Mouse (Mus musculus) gastrocnemius, postnatal 10 days (tissue): ENCODE data around the gene Pacrg. TPM values are rescaled to one million over a fixed set of nuclear protein-coding genes. Genes with fewer than 3 reads are reported as not detected.

Experiments
- DNase-seq: peaks from one replicate; pipeline ENCODE4 v3.0.0; 2021; ENCODE audit warnings: mixed read lengths
- total RNA-seq, 2 experiments: library from RNA; stranded (reverse); gene quantifications; 2 replicates each; pipeline ENCODE4 v1.2.3; 2021

The Pacrg gene
- total RNA-seq, 2 experiments from 2014 or later, result 1.9 to 2.1 TPM

- no peak for DNase-seq
Observed at GRCm38 (mm10) chr17:10406311-10406710, 433.8 kb downstream of the Pacrg start.

- no peak for DNase-seq
Observed at GRCm38 (mm10) chr17:10405906-10406305, 434.2 kb downstream of the Pacrg start.

GRCm38 (mm10) chr17:10403186-10403585 is 436.9 kb downstream of the Pacrg start:
- no peak for DNase-seq

- no peak for DNase-seq
Observed at GRCm38 (mm10) chr17:10402064-10402640, 438.0 kb downstream of the Pacrg start.

GRCm38 (mm10) chr17:10401529-10401928 is 438.6 kb downstream of the Pacrg start:
- DNase-seq, result no peak

- no peak for DNase-seq
Observed at GRCm38 (mm10) chr17:10399706-10400105, 440.4 kb downstream of the Pacrg start.

- no peak for DNase-seq
Observed at GRCm38 (mm10) chr17:10398871-10399270, 441.2 kb downstream of the Pacrg start.

- no peak for DNase-seq
Observed at GRCm38 (mm10) chr17:10397924-10398627, 442.0 kb downstream of the Pacrg start.

- no peak for DNase-seq
Observed at GRCm38 (mm10) chr17:10397336-10397735, 442.8 kb downstream of the Pacrg start.

- DNase-seq, result no peak
Observed at GRCm38 (mm10) chr17:10396863-10397262, 443.2 kb downstream of the Pacrg start.

GRCm38 (mm10) chr17:10394855-10395254 is 445.3 kb downstream of the Pacrg start:
- DNase-seq, result no peak

- no peak for DNase-seq
Observed at GRCm38 (mm10) chr17:10393766-10394165, 446.3 kb downstream of the Pacrg start.

GRCm38 (mm10) chr17:10392342-10393034 is 447.6 kb downstream of the Pacrg start:
- no peak for DNase-seq

GRCm38 (mm10) chr17:10390232-10391172 is 449.6 kb downstream of the Pacrg start:
- DNase-seq, result peak; percentile 61

- DNase-seq, result no peak
Observed at GRCm38 (mm10) chr17:10389740-10390139, 450.4 kb downstream of the Pacrg start.

- DNase-seq, result no peak
Observed at GRCm38 (mm10) chr17:10386548-10386947, 453.6 kb downstream of the Pacrg start.

- DNase-seq, result no peak
Observed at GRCm38 (mm10) chr17:10383406-10383805, 456.7 kb downstream of the Pacrg start.

- peak; percentile 58 for DNase-seq
Observed at GRCm38 (mm10) chr17:10378467-10379175, 461.5 kb downstream of the Pacrg start.

- DNase-seq, result no peak
Observed at GRCm38 (mm10) chr17:10377606-10378005, 462.5 kb downstream of the Pacrg start.

GRCm38 (mm10) chr17:10374316-10374715 is 465.8 kb downstream of the Pacrg start:
- no peak for DNase-seq

GRCm38 (mm10) chr17:10373727-10374126 is 466.4 kb downstream of the Pacrg start:
- DNase-seq, result no peak
